Mouse (Mus musculus) embryonic facial prominence, embryonic 11.5 days (tissue): ENCODE measurements around the gene P2ry13. TPM values are rescaled to one million over a fixed set of nuclear protein-coding genes. Genes with fewer than 3 reads are reported as not detected.

Experiments used
- ATAC-seq: fragments of 200-750 bp; cut with Nextera tagmentation; replicated peaks from 2 replicates; pipeline ENCODE4 v1.8.0; 2017; ENCODE audit warnings: low read depth; ENCODE audit not compliant: insufficient number of reproducible peaks, low FRiP score, low TSS enrichment
- DNase-seq: peaks from one replicate; pipeline ENCODE4 v3.0.0-alpha.2; 2015; ENCODE audit warnings: low spot score
- H3K27ac ChIP-seq: fragments of 300-500 bp; sonication (generic); replicated peaks from 2 replicates; pipeline ENCODE4 v1.5.1; 2014; ENCODE audit warnings: mild to moderate bottlenecking, low read depth, low read length, control low read depth
- H3K27me3 ChIP-seq: fragments of 300-500 bp; sonication (generic); 2 replicates; pipeline ENCODE4 v1.6.1; 2014; ENCODE audit warnings: mild to moderate bottlenecking, low read length, moderate library complexity, mixed read lengths; ENCODE audit not compliant: control insufficient read depth, insufficient read depth
- H3K36me3 ChIP-seq: fragments of 300-500 bp; sonication (generic); replicated peaks from 2 replicates; pipeline ENCODE4 v1.6.1; 2014; ENCODE audit warnings: low read depth, mild to moderate bottlenecking, low read length, moderate library complexity, mixed read lengths; ENCODE audit not compliant: control insufficient read depth, insufficient read depth
- H3K4me1 ChIP-seq: fragments of 300-500 bp; sonication (generic); 2 replicates; pipeline ENCODE4 v1.6.1; 2014; ENCODE audit warnings: low read length, mixed read lengths; ENCODE audit not compliant: control insufficient read depth, insufficient read depth
- H3K4me2 ChIP-seq: fragments of 300-500 bp; sonication (generic); 2 replicates; pipeline ENCODE4 v1.6.1; 2014; ENCODE audit warnings: low read depth, mild to moderate bottlenecking, control low read depth, low read length, moderate library complexity
- H3K4me3 ChIP-seq: fragments of 300-500 bp; sonication (generic); 2 replicates; pipeline ENCODE4 v1.5.1; 2014; ENCODE audit warnings: low read depth, low read length, control low read depth
- H3K9ac ChIP-seq: fragments of 300-500 bp; sonication (generic); replicated peaks from 2 replicates; pipeline ENCODE4 v1.6.1; 2014; ENCODE audit warnings: mild to moderate bottlenecking, control low read depth, low read length
- H3K9me3 ChIP-seq: fragments of 300-500 bp; sonication (generic); replicated peaks from 2 replicates; pipeline ENCODE4 v1.6.1; 2016; ENCODE audit warnings: mild to moderate bottlenecking, low read length, inconsistent platforms, mixed read lengths; ENCODE audit not compliant: control insufficient read depth
- WGBS: fragments of 180-500 bp; shearing (Covaris S2); extraction: QIAGEN DNeasy Blood & Tissue Kit; methylation state at CpG from one replicate; pipeline ENCODE4 v1.1.7; 2014; 5-methylcytosine and 5-hydroxymethylcytosine counted together
- polyA plus RNA-seq: library from polyadenylated mRNA; unstranded; fragments of >200 nt; fragmentation: Nextera tagmentation; extraction: Ambion mirVana; gene quantifications from 2 replicates; pipeline ENCODE4 v1.2.1, GENCODE M21; 2014

The P2ry13 gene
- polyA plus RNA-seq, 1 experiment from 2014 or later = 0.34 TPM

DNA sequence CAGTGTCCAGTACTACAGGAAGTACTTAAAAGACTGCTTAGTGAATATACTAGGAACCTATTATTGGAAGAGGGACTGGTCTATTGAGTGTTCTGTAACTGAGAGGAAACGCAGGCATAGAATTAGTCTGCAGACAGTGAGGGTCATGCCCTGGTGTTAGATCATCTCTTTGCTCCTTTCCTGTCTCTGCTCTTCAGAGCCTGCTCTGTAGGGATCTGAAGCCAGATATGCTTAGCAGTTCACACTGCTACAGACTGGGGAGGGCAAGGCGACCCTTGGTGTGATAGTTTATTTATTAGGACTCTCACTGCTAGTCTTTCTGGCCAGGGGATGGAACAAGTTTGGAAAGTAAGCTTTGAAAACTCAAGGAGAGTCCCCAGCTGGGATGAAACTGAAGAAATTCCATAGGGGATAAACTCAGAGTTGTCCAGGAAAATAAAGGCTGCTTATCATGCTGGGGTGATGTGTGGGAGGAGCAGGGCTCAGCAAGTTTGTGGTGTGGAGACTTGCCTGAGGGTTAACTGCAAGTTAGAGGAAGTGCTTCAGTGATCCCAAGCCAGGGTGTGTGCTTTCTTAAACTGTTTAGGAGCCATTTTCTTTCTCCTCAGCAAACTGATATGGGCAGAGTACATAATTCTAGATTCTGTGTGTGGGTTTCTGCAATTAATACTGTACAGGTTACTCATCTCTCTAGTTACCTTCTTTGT is 40.6 kb downstream of the P2ry13 start:
- Histone ChIP-seq H3K4me2 (no peak overlapping the region), H3K4me1 (no peaks in the 10 kb centered on the region), H3K27me3 (no peaks in the 10 kb centered on the region), H3K9ac (no peak overlapping the region), H3K9me3 (no peaks in the 10 kb centered on the region), H3K27ac (no peak overlapping the region), H3K4me3 (no peak overlapping the region), H3K36me3 (no peaks in the 10 kb centered on the region)
- DNase-seq (no peak), ATAC-seq (no peak)
- WGBS = 38% methylated on average over 2 of the region's 2 CpGs

- Histone ChIP-seq H3K4me3 (no peak overlapping the region), H3K4me1 (no peaks in the 10 kb centered on the region), H3K36me3 (no peaks in the 10 kb centered on the region), H3K9me3 (no peaks in the 10 kb centered on the region), H3K4me2 (no peak overlapping the region), H3K9ac (no peak overlapping the region), H3K27ac (no peak overlapping the region), H3K27me3 (no peaks in the 10 kb centered on the region)
- no peak for DNase-seq
- WGBS = 75% methylated on average over 4 of the region's 4 CpGs
- 0 out of 2 replicates have a peak, but pooled peaks have one; percentile 6 for ATAC-seq
Measured at GRCm38 (mm10) chr3:59169215-59169614, 41.5 kb downstream of the P2ry13 start.

GRCm38 (mm10) chr3:59168476-59168875 is 42.2 kb downstream of the P2ry13 start:
- 89% methylated on average over 6 of the region's 6 CpGs for WGBS
- no peaks in the 10 kb centered on the region for H3K4me1 ChIP-seq

GRCm38 (mm10) chr3:59167417-59168054 is 43.1 kb downstream of the P2ry13 start:
- Histone ChIP-seq H3K4me1 (no peaks in the 10 kb centered on the region), H3K27ac (no peak overlapping the region), H3K9ac (no peak overlapping the region), H3K4me2 (no peak overlapping the region), H3K27me3 (no peaks in the 10 kb centered on the region), H3K36me3 (no peaks in the 10 kb centered on the region), H3K4me3 (no peak overlapping the region), H3K9me3 (no peaks in the 10 kb centered on the region)
- DNase-seq (no peak), ATAC-seq (no peak)
- whole genome bisulfite sequencing = 79% methylated on average over 2 of the region's 2 CpGs

More at GRCm38 (mm10) chr3:59168476-59168875, 42.2 kb downstream of the P2ry13 start:
- Histone ChIP-seq H3K36me3 (no peaks in the 10 kb centered on the region), H3K27me3 (no peaks in the 10 kb centered on the region), H3K9ac (no peak overlapping the region), H3K4me3 (no peak overlapping the region), H3K4me2 (no peak overlapping the region), H3K9me3 (no peaks in the 10 kb centered on the region), H3K27ac (no peak overlapping the region)
- no peak for ATAC-seq
- no peak for DNase-seq

GRCm38 (mm10) chr3:59160465-59160864 is 50.2 kb downstream of the P2ry13 start:
- DNase-seq = no peak
- Histone ChIP-seq H3K9ac (no peak overlapping the region), H3K27me3 (no peaks in the 10 kb centered on the region), H3K9me3 (no peaks in the 10 kb centered on the region), H3K27ac (no peak overlapping the region), H3K36me3 (no peaks in the 10 kb centered on the region), H3K4me2 (no peak overlapping the region), H3K4me1 (no peaks in the 10 kb centered on the region), H3K4me3 (no peak overlapping the region)
- ATAC-seq = no peak
- 85% methylated on average over 1 of the region's 1 CpGs for WGBS

Other genes with a start within 250 kb of the P2ry13 start
- 2.2 and 2.7 TPM in 2 replicates for gene Med12l, start 205.1 kb downstream of the P2ry13 start, polyA plus RNA-seq
- 0.39 and 0.82 TPM in 2 replicates for gene Gpr171, start 109.1 kb downstream of the P2ry13 start, polyA plus RNA-seq
- 1.4 TPM in 2 replicates for gene P2ry14, start 57.3 kb downstream of the P2ry13 start, polyA plus RNA-seq
- gene Gpr87, start 15.8 kb downstream of the P2ry13 start, polyA plus RNA-seq = 0.24 and 0.27 TPM in 2 replicates
- gene P2ry12, start 52.0 kb upstream of the P2ry13 start, polyA plus RNA-seq = 2.2 and 2.7 TPM in 2 replicates
- gene Igsf10, start 133.5 kb upstream of the P2ry13 start, polyA plus RNA-seq = 8.7 and 9.2 TPM in 2 replicates